Mouse (Mus musculus) testis, adult 2 months (tissue): ENCODE results near the gene Faim. TPM values are rescaled to one million over a fixed set of nuclear protein-coding genes. Genes with fewer than 3 reads are reported as not detected.

Experiments
- H3K27ac ChIP-seq: fragments of 200-500 bp; 2 replicates; pipeline ENCODE4 v1.5.1; 2012; ENCODE audit warnings: low read depth, low read length; ENCODE audit not compliant: control insufficient read depth, insufficient read depth
- H3K27me3 ChIP-seq: fragments of 200-500 bp; 2 replicates; pipeline ENCODE4 v1.6.1; 2012; ENCODE audit warnings: mild to moderate bottlenecking, low read length, moderate library complexity; ENCODE audit not compliant: control insufficient read depth, insufficient read depth
- H3K36me3 ChIP-seq: fragments of 200-500 bp; 2 replicates; pipeline ENCODE4 v1.6.1; 2012; ENCODE audit warnings: mild to moderate bottlenecking, low read length; ENCODE audit not compliant: control insufficient read depth, insufficient read depth
- H3K4me1 ChIP-seq: fragments of 200-500 bp; 2 replicates; pipeline ENCODE4 v1.6.1; 2012; ENCODE audit warnings: low read length; ENCODE audit not compliant: control insufficient read depth, insufficient read depth
- H3K4me3 ChIP-seq: fragments of 200-500 bp; 2 replicates; pipeline ENCODE4 v1.5.1; 2012; ENCODE audit warnings: low read depth, mild to moderate bottlenecking, low read length, moderate library complexity, mixed read lengths; ENCODE audit not compliant: control insufficient read depth
- CTCF ChIP-seq: fragments of 200-500 bp; IDR thresholded peaks from 2 replicates; pipeline ENCODE4 v1.5.1; 2012; ENCODE audit warnings: low read depth, mild to moderate bottlenecking, inconsistent platforms, low read length, moderate library complexity; ENCODE audit not compliant: control insufficient read depth, insufficient read depth, insufficient replicate concordance
- POLR2A ChIP-seq: fragments of 200-500 bp; IDR thresholded peaks from 2 replicates; pipeline ENCODE4 v1.6.1; 2012; ENCODE audit warnings: low read depth, mild to moderate bottlenecking, inconsistent platforms, low read length, moderate library complexity; ENCODE audit not compliant: control insufficient read depth
- polyA plus RNA-seq: library from polyadenylated mRNA; depleted of rRNA; stranded (reverse); fragments of >200 nt; gene quantifications from 2 replicates; pipeline ENCODE4 v1.2.3, GENCODE M21; 2012

The Faim gene
- polyA plus RNA-seq, 1 experiment = 5.6 TPM

GRCm38 (mm10) chr9:99021751-99022150, 35.6 kb downstream of the Faim start:
- no peaks in the 10 kb centered on the region for H3K36me3 ChIP-seq
- no peak overlapping the region for H3K27ac ChIP-seq
- H3K4me3 ChIP-seq = no peak overlapping the region
- H3K27me3 ChIP-seq = no peaks in the 10 kb centered on the region
- H3K4me1 ChIP-seq = no peaks in the 10 kb centered on the region
- TF ChIP-seq CTCF (no peak), POLR2A (no peak)

DNA sequence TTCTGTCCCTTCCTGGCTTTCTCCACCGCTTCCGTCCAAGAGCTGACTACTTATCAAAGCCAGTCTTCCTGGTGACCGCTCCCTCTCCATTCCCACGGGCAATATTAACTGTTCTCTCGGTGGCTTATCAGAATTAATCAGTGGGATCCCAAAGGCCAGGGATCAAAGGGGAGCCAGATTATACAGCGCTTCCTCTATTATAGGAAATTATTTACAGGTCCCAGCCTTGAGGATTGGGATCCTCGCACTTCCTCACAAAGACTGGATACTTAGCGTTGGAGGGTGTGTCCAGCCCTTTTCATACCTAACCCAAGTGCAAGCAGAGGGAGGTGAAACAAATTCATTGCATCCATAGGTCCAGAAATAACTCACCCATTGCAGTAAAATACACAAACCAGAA, 45.9 kb downstream of the Faim start:
- Histone ChIP-seq H3K4me3 (no peak overlapping the region), H3K4me1 (peaks cover 4% of the 10 kb centered on the region; the same call in 1 of the 2 replicates), H3K36me3 (no peaks in the 10 kb centered on the region), H3K27ac (no peak overlapping the region), H3K27me3 (no peaks in the 10 kb centered on the region)
- TF ChIP-seq POLR2A (no peak), CTCF (no peak)

DNA sequence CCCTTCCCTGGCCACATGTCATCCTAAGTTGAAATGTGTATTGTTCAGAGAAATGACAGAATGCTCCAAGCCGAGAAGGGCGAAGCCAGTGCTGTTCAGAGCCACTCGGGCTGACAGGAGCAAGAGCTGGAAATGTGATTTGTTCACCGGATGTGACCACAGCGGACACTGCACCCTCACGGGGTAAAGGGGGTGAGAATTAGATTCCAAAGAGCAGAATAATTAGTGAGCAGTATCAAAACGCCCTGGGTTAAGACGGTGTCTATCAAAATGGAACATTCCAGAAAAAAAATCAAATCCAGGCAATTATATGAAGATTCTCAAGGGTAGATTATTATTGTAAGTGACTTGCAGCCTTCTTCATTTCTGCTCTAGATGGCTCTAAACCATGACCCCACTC, 47.9 kb downstream of the Faim start:
- Histone ChIP-seq H3K4me1 (peaks cover 4% of the 10 kb centered on the region; the same call in 1 of the 2 replicates), H3K27me3 (no peaks in the 10 kb centered on the region), H3K36me3 (no peaks in the 10 kb centered on the region), H3K27ac (no peak overlapping the region), H3K4me3 (no peak overlapping the region)
- TF ChIP-seq CTCF (no peak), POLR2A (no peak)

DNA sequence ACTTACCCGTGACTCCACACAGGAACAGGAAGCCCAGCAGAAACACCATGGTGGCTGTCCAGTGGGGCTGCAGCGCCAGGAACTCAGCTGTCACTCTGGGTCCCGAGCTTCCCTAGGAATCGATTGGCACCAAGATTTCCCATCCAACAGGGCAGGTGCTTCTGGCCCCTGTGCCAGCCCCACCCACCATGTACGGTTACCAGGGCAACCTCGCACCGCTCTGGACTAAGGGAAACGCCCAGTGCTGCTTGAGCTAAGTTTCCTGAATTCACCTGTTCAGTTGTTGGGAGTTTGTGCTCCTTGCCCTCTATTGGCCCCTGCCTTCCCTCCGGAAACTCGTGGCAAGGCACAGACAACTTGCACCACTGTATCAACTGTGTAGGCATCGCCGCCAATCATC, 49.4 kb downstream of the Faim start, which contains the start of gene Gm1123:
Gm1123 (minus strand) TSS at position 141 of the 400 bp plus-strand sequence.
- TF ChIP-seq CTCF = no peak
- TF ChIP-seq POLR2A = no peak
- Histone ChIP-seq H3K36me3 (no peaks in the 10 kb centered on the region; the same call in none of the 2 replicates), H3K4me3 (no peak within 1 kb of the TSS), H3K27me3 (no peaks in the 10 kb centered on the region), H3K27ac (no peak within 1 kb of the TSS), H3K4me1 (peaks cover 4% of the 10 kb centered on the region; the same call in 1 of the 2 replicates)

- Histone ChIP-seq H3K4me3 (no peak overlapping the region), H3K27me3 (no peaks in the 10 kb centered on the region), H3K27ac (no peak overlapping the region), H3K4me1 (no peaks in the 10 kb centered on the region), H3K36me3 (no peaks in the 10 kb centered on the region; the same call in none of the 2 replicates)
- TF ChIP-seq CTCF (no peak), POLR2A (no peak)
Measured at GRCm38 (mm10) chr9:99041994-99042393, 55.8 kb downstream of the Faim start.

GRCm38 (mm10) chr9:99042641-99043040, 56.5 kb downstream of the Faim start:
- Histone ChIP-seq H3K27ac (no peak overlapping the region), H3K27me3 (no peaks in the 10 kb centered on the region), H3K4me3 (no peak overlapping the region), H3K36me3 (no peaks in the 10 kb centered on the region; the same call in none of the 2 replicates), H3K4me1 (no peaks in the 10 kb centered on the region)
- no peak for TF ChIP-seq CTCF
- TF ChIP-seq POLR2A = no peak

GRCm38 (mm10) chr9:99044761-99045160, 58.6 kb downstream of the Faim start:
- Histone ChIP-seq H3K27ac (no peak overlapping the region), H3K4me3 (no peak overlapping the region), H3K27me3 (no peaks in the 10 kb centered on the region), H3K36me3 (no peaks in the 10 kb centered on the region; the same call in none of the 2 replicates), H3K4me1 (no peaks in the 10 kb centered on the region)
- TF ChIP-seq CTCF (no peak), POLR2A (no peak)

GRCm38 (mm10) chr9:99048724-99049250, 62.6 kb downstream of the Faim start:
- no peak overlapping the region for H3K4me3 ChIP-seq
- TF ChIP-seq CTCF (no peak), POLR2A (no peak)
- H3K27ac ChIP-seq = no peak overlapping the region
- no peaks in the 10 kb centered on the region for H3K27me3 ChIP-seq
- no peaks in the 10 kb centered on the region for H3K4me1 ChIP-seq
- H3K36me3 ChIP-seq = no peaks in the 10 kb centered on the region; the same call in 1 of the 2 replicates
